Mouse (Mus musculus): ENCODE measurements at regions not wholly inside any gene's neighbourhood (a gene's known extent, or its start where the extent isn't known, plus 50 kb on each side); places are given as distances from the start of the nearest gene placed in this dataset.

DNA sequence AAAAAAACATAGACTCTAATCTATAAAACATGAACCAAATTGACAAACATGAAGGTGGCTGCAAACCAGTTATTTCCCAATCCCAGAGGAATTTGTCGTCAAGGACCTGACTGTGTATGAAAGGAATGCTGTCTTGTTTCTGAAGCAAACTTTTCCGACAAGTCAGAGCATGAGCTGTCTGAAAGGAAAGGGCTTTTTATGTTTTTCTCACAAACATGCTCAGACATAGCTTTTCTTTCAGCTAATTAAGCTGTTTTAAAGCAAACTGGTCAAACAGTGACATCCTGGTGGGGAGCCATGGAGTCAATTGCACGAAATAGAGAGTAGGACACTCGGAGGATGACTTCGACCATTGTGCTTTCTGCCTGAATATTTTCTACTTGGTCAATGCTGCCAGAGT is 108.2 kb downstream of the Olig3 start:
- TF ChIP-seq POLR2A (IDR thresholded peaks at IDR 0.05; ENCODE audit: borderline replicate concordance, extremely low read depth, insufficient read depth, insufficient read length, poor library complexity, severe bottlenecking), result no peak
- no peak for TF ChIP-seq CTCF (IDR thresholded peaks at IDR 0.05; ENCODE audit: borderline replicate concordance, extremely low read depth, insufficient read depth, insufficient read length)
